Mouse (Mus musculus) stomach, postnatal 0 days (tissue): ENCODE results near the gene Vstm2a.

ENCODE experiments used
- CTCF ChIP-seq: IDR thresholded peaks from 2 replicates; pipeline ENCODE4 v1.5.1; 2016; ENCODE audit warnings: antibody characterized with exemption, low read depth, mild to moderate bottlenecking, moderate library complexity
- EP300 ChIP-seq: optimal IDR thresholded peaks from 2 replicates; pipeline ENCODE3; 2016; ENCODE audit warnings: antibody characterized with exemption

DNA sequence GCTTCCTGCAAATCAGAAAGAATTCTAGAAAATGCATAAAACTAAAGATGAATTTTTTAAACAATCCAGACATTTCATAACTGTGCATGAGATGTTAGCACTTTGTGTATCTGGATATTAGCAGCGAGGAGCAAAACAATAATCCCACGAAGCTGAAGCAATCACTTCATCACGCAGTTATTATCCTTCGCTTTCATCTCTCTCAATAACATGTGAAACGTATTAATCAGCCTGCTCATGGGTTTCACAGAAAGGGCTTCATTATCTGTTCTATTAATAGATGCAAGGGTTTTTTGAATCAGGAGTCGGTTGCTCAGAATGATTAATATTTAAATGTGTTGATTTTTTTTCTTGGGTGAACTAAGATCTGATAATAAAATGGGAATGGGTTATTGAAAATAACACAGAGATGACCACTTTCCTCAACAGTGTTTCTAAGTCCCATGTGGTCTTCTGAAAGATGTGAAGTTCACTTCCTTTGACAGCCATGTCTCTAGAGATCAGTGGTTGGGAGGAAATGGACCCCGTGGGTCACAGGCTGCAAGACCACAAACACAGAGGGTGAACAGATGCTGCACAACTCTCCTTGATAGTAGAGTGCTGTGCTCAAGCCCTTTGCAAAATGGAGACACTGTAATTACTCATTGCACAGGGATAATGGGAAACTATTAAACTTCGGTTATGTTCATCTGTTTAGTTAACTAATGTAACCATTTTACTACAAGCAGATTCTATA, 109.5 kb downstream of the Vstm2a start:
- no peak for TF ChIP-seq CTCF
- no peak for TF ChIP-seq EP300
